Mouse (Mus musculus) neural tube, embryonic 15.5 days (tissue): ENCODE results near the gene Scn2a. TPM values are rescaled to one million over a fixed set of nuclear protein-coding genes. Genes with fewer than 3 reads are reported as not detected.

Experiments used
- ATAC-seq: fragments of 200-750 bp; cut with Nextera tagmentation; 2 replicates; pipeline ENCODE4 v1.8.0; 2017; ENCODE audit warnings: mild to moderate bottlenecking, moderate TSS enrichment, moderate library complexity; ENCODE audit not compliant: low FRiP score
- H3K27ac ChIP-seq: fragments of 300-500 bp; sonication (generic); replicated peaks from 2 replicates; pipeline ENCODE4 v1.5.1; 2015; ENCODE audit warnings: mild to moderate bottlenecking, inconsistent platforms
- H3K27me3 ChIP-seq: fragments of 300-500 bp; sonication (generic); replicated peaks from 2 replicates; pipeline ENCODE4 v1.6.1; 2015; ENCODE audit warnings: inconsistent platforms
- H3K36me3 ChIP-seq: fragments of 300-500 bp; sonication (generic); 2 replicates; pipeline ENCODE4 v1.6.1; 2015; ENCODE audit warnings: inconsistent platforms
- H3K4me1 ChIP-seq: fragments of 300-500 bp; sonication (generic); 2 replicates; pipeline ENCODE4 v1.6.1; 2015; ENCODE audit warnings: inconsistent platforms
- H3K4me2 ChIP-seq: fragments of 300-500 bp; sonication (generic); 2 replicates; pipeline ENCODE4 v1.6.1; 2015; ENCODE audit warnings: inconsistent platforms, mild to moderate bottlenecking, moderate library complexity
- H3K4me3 ChIP-seq: fragments of 300-500 bp; sonication (generic); replicated peaks from 2 replicates; pipeline ENCODE4 v1.5.1; 2015; ENCODE audit warnings: mild to moderate bottlenecking, inconsistent platforms
- H3K9ac ChIP-seq: fragments of 300-500 bp; sonication (generic); replicated peaks from 2 replicates; pipeline ENCODE4 v1.6.1; 2015; ENCODE audit warnings: mild to moderate bottlenecking, inconsistent platforms
- H3K9me3 ChIP-seq: fragments of 300-500 bp; sonication (generic); replicated peaks from 2 replicates; pipeline ENCODE4 v1.6.1; 2016; ENCODE audit warnings: inconsistent platforms
- WGBS: fragments of 180-500 bp; shearing (Covaris S2); methylation state at CpG from one replicate; pipeline ENCODE4 v1.1.7; 2015; ENCODE audit warnings: mixed read lengths; 5-methylcytosine and 5-hydroxymethylcytosine counted together
- polyA plus RNA-seq: library from polyadenylated mRNA; unstranded; fragments of >200 nt; fragmentation: Nextera tagmentation; extraction: Ambion mirVana; gene quantifications from 2 replicates; pipeline ENCODE4 v1.2.1, GENCODE M21; 2015

Gene Scn2a
- polyA plus RNA-seq, 1 experiment from 2014 or later, result 50.3 TPM

- Histone ChIP-seq H3K4me1 (peaks cover 19% of the 10 kb centered on the region), H3K4me3 (no peak overlapping the region), H3K27me3 (no peaks in the 10 kb centered on the region), H3K36me3 (no peaks in the 10 kb centered on the region), H3K4me2 (no peak overlapping the region), H3K9ac (no peak overlapping the region), H3K27ac (no peak overlapping the region), H3K9me3 (no peaks in the 10 kb centered on the region)
- no peak for ATAC-seq
- WGBS, result 31% methylated on average over 4 of the region's 4 CpGs
Measured at GRCm38 (mm10) chr2:65665180-65665579, 44.6 kb downstream of the Scn2a start.

GRCm38 (mm10) chr2:65667590-65668436, 47.2 kb downstream of the Scn2a start:
- Histone ChIP-seq H3K9ac (0 out of 2 replicates have a peak overlapping the region, but pooled peaks have one; percentile 21), H3K4me3 (peak overlapping the region; percentile 48)

GRCm38 (mm10) chr2:65668437-65669135, 48.0 kb downstream of the Scn2a start:
- peaks cover 25% of the 10 kb centered on the region for H3K4me1 ChIP-seq

More at GRCm38 (mm10) chr2:65667590-65668436, 47.2 kb downstream of the Scn2a start:
- H3K27me3 ChIP-seq, result no peaks in the 10 kb centered on the region
- H3K4me1 ChIP-seq, result peaks cover 25% of the 10 kb centered on the region
- 0 out of 2 replicates have a peak, but pooled peaks cover 6% of the 10 kb centered on the region for H3K36me3 ChIP-seq
- ATAC-seq, result peak; percentile 53
- H3K27ac ChIP-seq, result peak overlapping the region; percentile 58
- no peaks in the 10 kb centered on the region for H3K9me3 ChIP-seq
- peak overlapping the region; percentile 64 for H3K4me2 ChIP-seq
- WGBS, result 54% methylated on average over 18 of the region's 18 CpGs

GRCm38 (mm10) chr2:65669561-65669960, 49.0 kb downstream of the Scn2a start:
- Histone ChIP-seq H3K27me3 (no peaks in the 10 kb centered on the region), H3K9ac (no peak overlapping the region), H3K36me3 (0 out of 2 replicates have a peak, but pooled peaks cover 6% of the 10 kb centered on the region), H3K27ac (no peak overlapping the region), H3K4me1 (peaks cover 25% of the 10 kb centered on the region), H3K4me2 (peak overlapping the region; percentile 64), H3K9me3 (no peaks in the 10 kb centered on the region), H3K4me3 (peak overlapping the region; percentile 48)
- 78% methylated on average over 8 of the region's 8 CpGs for WGBS
- ATAC-seq, result no peak

More at GRCm38 (mm10) chr2:65668437-65669135, 48.0 kb downstream of the Scn2a start:
- H3K27ac ChIP-seq, result peak overlapping the region; percentile 80
- peak; percentile 95 for ATAC-seq
- no peaks in the 10 kb centered on the region for H3K27me3 ChIP-seq
- H3K36me3 ChIP-seq, result 0 out of 2 replicates have a peak, but pooled peaks cover 6% of the 10 kb centered on the region
- WGBS, result 8% methylated on average over 12 of the region's 12 CpGs
- no peaks in the 10 kb centered on the region for H3K9me3 ChIP-seq
- H3K4me2 ChIP-seq, result peak overlapping the region; percentile 64
- peak overlapping the region; percentile 48 for H3K4me3 ChIP-seq
- peak overlapping the region; percentile 56 for H3K9ac ChIP-seq

- peak overlapping the region; percentile 33; the same call in 1 of the 2 replicates for H3K27ac ChIP-seq
- 51% methylated on average over 12 of the region's 12 CpGs for WGBS
- no peaks in the 10 kb centered on the region for H3K27me3 ChIP-seq
- 0 out of 2 replicates have a peak overlapping the region, but pooled peaks have one; percentile 10 for H3K4me3 ChIP-seq
- H3K36me3 ChIP-seq, result peaks cover 10% of the 10 kb centered on the region; the same call in 1 of the 2 replicates
- 0 out of 2 replicates have a peak overlapping the region, but pooled peaks have one; percentile 17 for H3K9ac ChIP-seq
- no peak for ATAC-seq
- H3K4me1 ChIP-seq, result peaks cover 25% of the 10 kb centered on the region
- peak overlapping the region; percentile 64 for H3K4me2 ChIP-seq
- H3K9me3 ChIP-seq, result no peaks in the 10 kb centered on the region
Measured at GRCm38 (mm10) chr2:65670153-65670817, 49.7 kb downstream of the Scn2a start.

- Histone ChIP-seq H3K27me3 (no peaks in the 10 kb centered on the region), H3K4me1 (no peaks in the 10 kb centered on the region)
- ATAC-seq, result no peak
Measured at GRCm38 (mm10) chr2:65679621-65680020, 59.0 kb downstream of the Scn2a start.

GRCm38 (mm10) chr2:65685151-65685550, 64.6 kb downstream of the Scn2a start:
- no peak for ATAC-seq
- Histone ChIP-seq H3K4me3 (no peak overlapping the region), H3K9me3 (no peaks in the 10 kb centered on the region), H3K4me1 (no peaks in the 10 kb centered on the region), H3K27me3 (no peaks in the 10 kb centered on the region), H3K36me3 (peaks cover 35% of the 10 kb centered on the region), H3K27ac (no peak overlapping the region), H3K4me2 (no peak overlapping the region), H3K9ac (no peak overlapping the region)
- WGBS, result 56% methylated on average over 3 of the region's 3 CpGs

More at GRCm38 (mm10) chr2:65679621-65680020, 59.0 kb downstream of the Scn2a start:
- no peak overlapping the region for H3K27ac ChIP-seq
- WGBS, result 81% methylated on average over 4 of the region's 4 CpGs
- no peak overlapping the region for H3K9ac ChIP-seq
- no peak overlapping the region for H3K4me2 ChIP-seq
- H3K9me3 ChIP-seq, result no peaks in the 10 kb centered on the region
- peaks cover 14% of the 10 kb centered on the region for H3K36me3 ChIP-seq
- H3K4me3 ChIP-seq, result no peak overlapping the region

GRCm38 (mm10) chr2:65690456-65691184, 70.0 kb downstream of the Scn2a start:
- Histone ChIP-seq H3K27me3 (no peaks in the 10 kb centered on the region), H3K4me3 (no peak overlapping the region), H3K4me1 (no peaks in the 10 kb centered on the region), H3K9ac (no peak overlapping the region), H3K4me2 (no peak overlapping the region), H3K27ac (no peak overlapping the region), H3K9me3 (no peaks in the 10 kb centered on the region), H3K36me3 (peaks cover 48% of the 10 kb centered on the region)
- no peak for ATAC-seq
- 83% methylated on average over 6 of the region's 6 CpGs for WGBS

GRCm38 (mm10) chr2:65694485-65694884, 73.9 kb downstream of the Scn2a start:
- ATAC-seq, result no peak

GRCm38 (mm10) chr2:65695061-65695460, 74.5 kb downstream of the Scn2a start:
- Histone ChIP-seq H3K4me2 (no peak overlapping the region), H3K9ac (no peak overlapping the region), H3K27me3 (no peaks in the 10 kb centered on the region), H3K27ac (no peak overlapping the region), H3K4me1 (no peaks in the 10 kb centered on the region), H3K4me3 (no peak overlapping the region), H3K36me3 (peaks cover 28% of the 10 kb centered on the region), H3K9me3 (no peaks in the 10 kb centered on the region)
- ATAC-seq, result no peak
- 74% methylated on average over 7 of the region's 7 CpGs for WGBS

More at GRCm38 (mm10) chr2:65694485-65694884, 73.9 kb downstream of the Scn2a start:
- Histone ChIP-seq H3K9ac (no peak overlapping the region), H3K4me1 (no peaks in the 10 kb centered on the region), H3K27ac (no peak overlapping the region), H3K36me3 (peaks cover 32% of the 10 kb centered on the region), H3K4me3 (no peak overlapping the region), H3K9me3 (no peaks in the 10 kb centered on the region), H3K27me3 (no peaks in the 10 kb centered on the region), H3K4me2 (no peak overlapping the region)
- 78% methylated on average over 3 of the region's 3 CpGs for WGBS
